Mouse (Mus musculus) activated CD4-positive, CD25-positive, alpha-beta regulatory T cell, adult 9 weeks (primary cell): Measurements from ENCODE around the gene Whrn. TPM values are rescaled to one million over a fixed set of nuclear protein-coding genes. Genes with fewer than 3 reads are reported as not detected.

ENCODE experiments used
- polyA plus RNA-seq: library from polyadenylated mRNA; unstranded; fragments of 100-300 nt; shearing (Covaris generic); gene quantifications from one replicate; pipeline ENCODE4 v1.2.1, GENCODE M21; 2017

Gene Whrn
- 1.1 TPM for polyA plus RNA-seq

GRCm38 (mm10) chr4:63495915-63496278 is at the start of gene Whrn:
Gene Whrn, minus strand, starts transcription at chr4:63495991.

GRCm38 (mm10) chr4:63544494-63545230 is 48.9 kb upstream of the Whrn start, which contains the start of gene Atp6v1g1:
Gene Atp6v1g1, plus strand, starts transcription at chr4:63544772.

GRCm38 (mm10) chr4:63403040-63403959 is 92.5 kb downstream of the Whrn start, which contains the start of gene Akna:
Gene Akna, minus strand, starts transcription at chr4:63403354.

Other genes with a start within 250 kb of the Whrn start
- gene Orm1, start 151.4 kb downstream of the Whrn start, polyA plus RNA-seq = not detected
- 0.61 TPM for gene Orm3, start 139.8 kb downstream of the Whrn start, polyA plus RNA-seq
- 0.49 TPM for gene Orm2, start 133.5 kb downstream of the Whrn start, polyA plus RNA-seq
- 483 TPM for gene Akna, start 92.6 kb downstream of the Whrn start, polyA plus RNA-seq
- 149 TPM for gene Atp6v1g1, start 48.8 kb upstream of the Whrn start, polyA plus RNA-seq
- 30.0 TPM for gene Tmem268, start 62.8 kb upstream of the Whrn start, polyA plus RNA-seq
- gene Gm11213, start 109.3 kb upstream of the Whrn start, polyA plus RNA-seq = not detected
- gene Tex48, start 126.4 kb upstream of the Whrn start, polyA plus RNA-seq = not detected
- gene Gm11214, start 167.4 kb upstream of the Whrn start, polyA plus RNA-seq = not detected
- 0.75 TPM for gene Tnfsf15, start 249.1 kb upstream of the Whrn start, polyA plus RNA-seq